Mouse (Mus musculus) E14TG2a.4 (cell line): Measurements from ENCODE around the gene Aqr.

Experiments used
- CTCF ChIP-seq: conservative IDR thresholded peaks from 2 replicates; pipeline ENCODE4 v1.5.1; 2014; ENCODE audit warnings: low read length
- NANOG ChIP-seq: IDR thresholded peaks from 2 replicates; pipeline ENCODE4 v1.6.1; 2014; ENCODE audit warnings: borderline replicate concordance, low read length, mixed read lengths

DNA sequence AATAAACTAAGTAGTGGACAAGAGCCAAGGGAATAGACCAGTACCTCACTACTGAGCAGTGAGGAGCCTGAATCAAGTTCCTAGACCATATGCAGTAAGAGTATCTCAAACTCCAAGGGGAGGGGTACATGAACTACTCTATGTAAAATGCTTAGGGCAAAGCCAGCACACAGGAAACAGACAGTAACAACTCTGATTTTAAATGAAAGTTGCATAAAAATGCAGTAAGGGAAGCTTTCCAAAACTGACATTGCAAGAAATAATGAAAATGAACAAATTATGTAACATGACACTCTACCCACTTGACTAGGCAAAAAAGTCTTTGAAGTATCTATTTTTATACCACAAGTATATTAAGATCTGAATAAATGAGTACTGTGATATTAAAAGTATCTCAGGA lies 19.0 kb downstream of the Aqr start:
- TF ChIP-seq CTCF, result no peak
- TF ChIP-seq NANOG, result no peak
